Mouse (Mus musculus) embryonic facial prominence, embryonic 11.5 days (tissue): ENCODE data around the gene Lcmt1. TPM values are rescaled to one million over a fixed set of nuclear protein-coding genes. Genes with fewer than 3 reads are reported as not detected.

ENCODE experiments used
- ATAC-seq: fragments of 200-750 bp; cut with Nextera tagmentation; replicated peaks from 2 replicates; pipeline ENCODE4 v1.8.0; 2017; ENCODE audit warnings: low read depth; ENCODE audit not compliant: insufficient number of reproducible peaks, low FRiP score, low TSS enrichment
- DNase-seq: peaks from one replicate; pipeline ENCODE4 v3.0.0-alpha.2; 2015; ENCODE audit warnings: low spot score
- H3K27ac ChIP-seq: fragments of 300-500 bp; sonication (generic); replicated peaks from 2 replicates; pipeline ENCODE4 v1.5.1; 2014; ENCODE audit warnings: mild to moderate bottlenecking, low read depth, low read length, control low read depth
- H3K27me3 ChIP-seq: fragments of 300-500 bp; sonication (generic); 2 replicates; pipeline ENCODE4 v1.6.1; 2014; ENCODE audit warnings: mild to moderate bottlenecking, low read length, moderate library complexity, mixed read lengths; ENCODE audit not compliant: control insufficient read depth, insufficient read depth
- H3K36me3 ChIP-seq: fragments of 300-500 bp; sonication (generic); replicated peaks from 2 replicates; pipeline ENCODE4 v1.6.1; 2014; ENCODE audit warnings: low read depth, mild to moderate bottlenecking, low read length, moderate library complexity, mixed read lengths; ENCODE audit not compliant: control insufficient read depth, insufficient read depth
- H3K4me1 ChIP-seq: fragments of 300-500 bp; sonication (generic); 2 replicates; pipeline ENCODE4 v1.6.1; 2014; ENCODE audit warnings: low read length, mixed read lengths; ENCODE audit not compliant: control insufficient read depth, insufficient read depth
- H3K4me2 ChIP-seq: fragments of 300-500 bp; sonication (generic); 2 replicates; pipeline ENCODE4 v1.6.1; 2014; ENCODE audit warnings: low read depth, mild to moderate bottlenecking, control low read depth, low read length, moderate library complexity
- H3K4me3 ChIP-seq: fragments of 300-500 bp; sonication (generic); 2 replicates; pipeline ENCODE4 v1.5.1; 2014; ENCODE audit warnings: low read depth, low read length, control low read depth
- H3K9ac ChIP-seq: fragments of 300-500 bp; sonication (generic); replicated peaks from 2 replicates; pipeline ENCODE4 v1.6.1; 2014; ENCODE audit warnings: mild to moderate bottlenecking, control low read depth, low read length
- H3K9me3 ChIP-seq: fragments of 300-500 bp; sonication (generic); replicated peaks from 2 replicates; pipeline ENCODE4 v1.6.1; 2016; ENCODE audit warnings: mild to moderate bottlenecking, low read length, inconsistent platforms, mixed read lengths; ENCODE audit not compliant: control insufficient read depth
- WGBS: fragments of 180-500 bp; shearing (Covaris S2); extraction: QIAGEN DNeasy Blood & Tissue Kit; methylation state at CpG from one replicate; pipeline ENCODE4 v1.1.7; 2014; 5-methylcytosine and 5-hydroxymethylcytosine counted together
- polyA plus RNA-seq: library from polyadenylated mRNA; unstranded; fragments of >200 nt; fragmentation: Nextera tagmentation; extraction: Ambion mirVana; gene quantifications from 2 replicates; pipeline ENCODE4 v1.2.1, GENCODE M21; 2014

Lcmt1 gene
- polyA plus RNA-seq, 1 experiment from 2014 or later: 74.1 TPM

DNA sequence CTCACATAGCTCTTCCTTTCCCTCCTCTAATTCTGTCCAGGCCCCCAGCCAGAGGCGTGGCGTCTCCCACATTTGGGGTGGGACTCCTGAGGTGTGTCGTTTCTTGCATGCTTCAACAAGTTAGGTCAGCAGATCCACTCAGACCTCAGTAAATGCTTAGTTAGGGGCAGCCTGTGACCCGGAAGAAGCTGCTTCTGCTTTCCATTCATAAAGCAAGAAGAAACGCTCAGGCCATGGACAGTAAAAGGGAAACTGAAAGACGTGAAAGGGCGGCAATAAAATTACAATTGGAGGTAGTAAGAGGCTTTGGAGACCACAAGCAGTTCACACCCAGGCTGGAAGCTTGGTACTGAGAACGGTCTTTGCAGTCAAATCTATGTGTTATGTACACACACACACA is 27.8 kb downstream of the Lcmt1 start:
- no peaks in the 10 kb centered on the region for H3K9me3 ChIP-seq
- ATAC-seq (no peak), DNase-seq (no peak)
- H3K4me3 ChIP-seq: no peak overlapping the region
- H3K9ac ChIP-seq: no peak overlapping the region
- WGBS: 77% methylated on average over 8 of the region's 8 CpGs
- H3K27me3 ChIP-seq: no peaks in the 10 kb centered on the region
- H3K36me3 ChIP-seq: no peaks in the 10 kb centered on the region; the same call in 1 of the 2 replicates
- no peaks in the 10 kb centered on the region for H3K4me1 ChIP-seq
- no peak overlapping the region for H3K4me2 ChIP-seq
- no peak overlapping the region for H3K27ac ChIP-seq

DNA sequence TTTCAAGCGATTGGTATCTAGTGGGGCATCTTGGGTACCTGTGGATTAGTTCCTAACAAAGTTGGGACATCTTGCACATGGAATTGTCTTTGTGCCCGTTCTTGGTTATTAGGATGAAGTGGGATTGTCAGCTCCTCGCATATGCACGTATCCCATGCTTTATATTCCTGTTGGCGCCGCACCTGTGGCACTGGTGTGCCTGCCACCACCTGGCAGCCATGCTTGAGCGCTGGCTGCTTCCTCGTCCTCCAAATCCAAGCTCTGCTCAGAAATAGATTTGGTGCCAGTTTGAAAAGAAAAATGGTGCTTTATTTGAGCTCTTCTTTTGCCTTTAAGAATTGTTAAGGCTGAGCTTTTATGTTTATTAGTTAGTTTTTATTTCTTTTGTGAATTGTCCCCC is 28.3 kb downstream of the Lcmt1 start:
- H3K9me3 ChIP-seq: no peaks in the 10 kb centered on the region
- no peak for ATAC-seq
- H3K4me2 ChIP-seq: no peak overlapping the region
- no peaks in the 10 kb centered on the region; the same call in 1 of the 2 replicates for H3K36me3 ChIP-seq
- no peak overlapping the region for H3K9ac ChIP-seq
- no peak overlapping the region for H3K27ac ChIP-seq
- H3K27me3 ChIP-seq: no peaks in the 10 kb centered on the region
- 89% methylated on average over 8 of the region's 8 CpGs for WGBS
- no peak for DNase-seq
- H3K4me1 ChIP-seq: no peaks in the 10 kb centered on the region
- H3K4me3 ChIP-seq: no peak overlapping the region

DNA sequence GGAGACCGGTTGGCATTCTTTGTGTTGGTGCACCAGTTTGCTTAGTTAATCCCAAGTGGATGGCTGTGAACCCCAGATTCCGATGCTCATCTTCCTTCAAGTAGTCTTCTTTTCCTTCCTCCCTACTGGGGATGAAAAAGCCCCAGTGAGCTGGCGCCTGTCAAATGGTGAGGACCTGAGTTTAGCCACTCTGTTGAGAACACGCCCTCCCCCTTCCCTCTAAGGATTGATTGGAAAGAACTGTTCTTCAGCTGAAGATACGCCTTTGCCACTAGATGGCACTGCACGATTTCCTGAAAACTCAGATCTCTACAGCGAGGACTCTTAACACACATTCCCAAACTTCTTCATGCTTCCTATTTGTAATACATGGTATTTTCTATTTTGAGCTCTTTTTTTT is 29.2 kb downstream of the Lcmt1 start:
- H3K4me3 ChIP-seq: no peak overlapping the region
- no peaks in the 10 kb centered on the region for H3K27me3 ChIP-seq
- no peaks in the 10 kb centered on the region for H3K9me3 ChIP-seq
- 24% methylated on average over 7 of the region's 7 CpGs for whole genome bisulfite sequencing
- no peak overlapping the region for H3K9ac ChIP-seq
- H3K27ac ChIP-seq: no peak overlapping the region
- no peaks in the 10 kb centered on the region for H3K4me1 ChIP-seq
- no peaks in the 10 kb centered on the region for H3K36me3 ChIP-seq
- DNase-seq: peak; percentile 85
- H3K4me2 ChIP-seq: no peak overlapping the region
- no peak for ATAC-seq

DNA sequence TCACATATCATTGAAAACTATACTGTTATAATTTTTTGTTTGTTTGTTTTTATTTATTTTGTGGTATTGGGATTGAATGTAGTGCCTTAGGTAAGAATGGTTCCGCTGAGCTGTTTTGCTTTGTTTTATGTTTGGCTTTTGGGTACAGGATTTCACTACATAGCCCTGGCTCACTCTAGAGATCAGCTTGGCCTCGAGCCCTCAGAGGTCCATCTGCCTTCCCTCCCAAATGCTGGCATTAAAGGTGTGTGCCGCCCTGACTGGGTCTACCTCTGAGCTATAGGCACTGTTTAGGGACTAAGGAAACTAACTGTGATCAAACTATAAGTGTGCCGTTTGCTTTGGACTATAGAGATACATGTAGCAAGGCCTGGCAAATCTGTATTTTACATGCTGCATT is 29.7 kb downstream of the Lcmt1 start:
- Histone ChIP-seq H3K4me2 (no peak overlapping the region), H3K4me1 (no peaks in the 10 kb centered on the region), H3K27me3 (no peaks in the 10 kb centered on the region), H3K36me3 (no peaks in the 10 kb centered on the region), H3K9ac (no peak overlapping the region), H3K9me3 (no peaks in the 10 kb centered on the region), H3K27ac (no peak overlapping the region), H3K4me3 (no peak overlapping the region)
- WGBS: 85% methylated on average over 4 of the region's 4 CpGs
- no peak for ATAC-seq
- no peak for DNase-seq

DNA sequence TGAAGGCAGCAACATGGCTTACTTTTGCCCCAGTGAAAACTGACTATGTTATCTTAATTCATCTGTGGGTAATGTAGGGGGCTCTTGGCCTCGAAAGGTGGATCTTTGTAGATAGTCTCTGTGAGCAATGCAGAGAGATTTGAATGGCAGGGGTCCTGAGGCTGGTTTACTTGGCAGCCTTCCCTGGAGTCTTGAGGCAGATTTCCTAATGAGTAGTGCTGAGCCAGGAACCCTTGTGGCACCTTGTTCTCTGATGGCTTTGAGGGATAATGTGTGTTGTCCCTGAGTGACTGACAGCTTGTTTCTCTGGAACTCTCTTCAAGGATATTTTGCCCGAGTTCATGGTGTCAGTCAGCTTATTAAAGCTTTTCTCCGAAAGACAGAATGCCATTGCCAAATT is 31.5 kb downstream of the Lcmt1 start:
- DNase-seq: no peak
- no peak overlapping the region for H3K9ac ChIP-seq
- no peaks in the 10 kb centered on the region for H3K36me3 ChIP-seq
- H3K27ac ChIP-seq: no peak overlapping the region
- H3K9me3 ChIP-seq: no peaks in the 10 kb centered on the region
- H3K4me2 ChIP-seq: no peak overlapping the region
- WGBS: 85% methylated on average over 3 of the region's 3 CpGs
- H3K27me3 ChIP-seq: no peaks in the 10 kb centered on the region
- no peak overlapping the region for H3K4me3 ChIP-seq
- H3K4me1 ChIP-seq: no peaks in the 10 kb centered on the region
- ATAC-seq: no peak

DNA sequence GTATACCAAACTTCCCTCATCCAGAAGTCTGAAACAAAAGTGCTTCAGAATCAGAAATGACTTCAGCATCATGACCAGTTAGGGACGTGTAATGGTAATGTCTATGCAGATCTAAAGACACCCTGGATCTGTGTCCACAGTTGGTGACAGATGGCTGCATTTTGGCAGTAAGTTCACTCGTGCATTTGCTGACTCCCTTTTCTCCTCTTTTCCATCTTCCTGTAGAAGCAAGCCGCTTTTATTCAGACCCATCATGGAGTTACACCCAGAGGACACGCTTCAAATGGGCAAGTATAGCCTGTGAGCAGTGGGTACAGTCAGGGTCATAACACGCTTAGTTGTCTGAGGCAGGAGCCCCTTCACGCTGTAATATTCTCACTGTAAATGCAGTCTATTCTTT is 34.6 kb downstream of the Lcmt1 start:
- no peak overlapping the region for H3K4me3 ChIP-seq
- H3K27me3 ChIP-seq: no peaks in the 10 kb centered on the region
- H3K4me1 ChIP-seq: no peaks in the 10 kb centered on the region
- ATAC-seq (no peak), DNase-seq (no peak)
- no peaks in the 10 kb centered on the region for H3K36me3 ChIP-seq
- no peak overlapping the region for H3K27ac ChIP-seq
- WGBS: 95% methylated on average over 6 of the region's 6 CpGs
- H3K4me2 ChIP-seq: no peak overlapping the region
- no peaks in the 10 kb centered on the region for H3K9me3 ChIP-seq
- H3K9ac ChIP-seq: no peak overlapping the region

DNA sequence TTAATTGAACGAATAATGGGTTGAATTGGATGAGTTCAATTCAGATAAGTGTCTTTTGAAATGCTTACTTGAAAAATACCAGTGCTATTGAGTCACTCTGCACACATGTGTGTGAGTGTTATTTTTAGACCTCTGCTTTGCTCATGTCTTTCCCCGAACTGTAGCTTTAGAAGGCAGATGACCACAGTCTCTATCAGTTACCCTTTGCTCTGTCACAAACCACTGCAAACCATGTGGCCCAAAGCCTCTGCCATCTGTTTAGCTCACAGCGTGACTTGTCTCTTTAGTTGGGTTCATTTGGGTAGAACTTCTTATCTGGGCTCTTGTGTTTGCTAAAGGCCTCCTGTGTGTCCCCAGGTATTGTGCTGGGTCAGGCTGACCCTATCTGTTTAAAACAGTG is 36.0 kb downstream of the Lcmt1 start:
- H3K4me3 ChIP-seq: no peak overlapping the region
- WGBS: 86% methylated on average over 3 of the region's 3 CpGs
- DNase-seq: no peak
- no peaks in the 10 kb centered on the region for H3K9me3 ChIP-seq
- H3K4me1 ChIP-seq: no peaks in the 10 kb centered on the region
- H3K9ac ChIP-seq: no peak overlapping the region
- no peak overlapping the region for H3K4me2 ChIP-seq
- H3K36me3 ChIP-seq: no peaks in the 10 kb centered on the region
- ATAC-seq: no peak
- no peaks in the 10 kb centered on the region for H3K27me3 ChIP-seq
- no peak overlapping the region for H3K27ac ChIP-seq

DNA sequence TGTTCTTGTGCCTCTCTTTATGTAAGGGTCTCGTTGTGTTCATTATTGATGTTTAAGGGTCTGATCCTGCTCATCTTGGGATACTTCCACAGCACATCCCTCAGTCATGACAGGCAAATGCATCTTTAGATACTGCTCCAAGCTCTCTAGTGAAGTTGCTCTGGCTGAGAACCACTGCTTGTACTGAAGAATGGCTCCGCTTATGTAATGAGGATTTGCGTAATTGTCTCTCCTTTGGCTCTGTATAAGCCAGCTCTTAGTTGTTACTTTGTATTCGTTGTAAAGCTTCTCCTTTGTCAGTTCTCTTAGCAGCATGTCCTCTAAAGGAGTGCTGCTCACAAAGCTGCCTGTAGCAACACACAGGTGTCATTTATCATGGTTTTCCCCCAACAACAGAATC is 37.4 kb downstream of the Lcmt1 start:
- no peak overlapping the region for H3K9ac ChIP-seq
- DNase-seq: no peak
- no peaks in the 10 kb centered on the region for H3K9me3 ChIP-seq
- H3K27me3 ChIP-seq: no peaks in the 10 kb centered on the region
- WGBS: 83% methylated on average over 4 of the region's 4 CpGs
- H3K4me3 ChIP-seq: no peak overlapping the region
- no peak overlapping the region for H3K4me2 ChIP-seq
- H3K4me1 ChIP-seq: no peaks in the 10 kb centered on the region
- no peak overlapping the region for H3K27ac ChIP-seq
- no peaks in the 10 kb centered on the region for H3K36me3 ChIP-seq
- ATAC-seq: no peak
